Mouse (Mus musculus) olfactory bulb, adult 2 months (tissue): Measurements from ENCODE around the gene Crygs. TPM values are rescaled to one million over a fixed set of nuclear protein-coding genes. Genes with fewer than 3 reads are reported as not detected.
A peak's percentile ranks its signal among the peaks of the same experiment; 100 is the strongest.

Experiments used
- H3K27ac ChIP-seq: fragments of 200-500 bp; 2 replicates; pipeline ENCODE4 v1.5.1; 2012; ENCODE audit warnings: low read depth, low read length; ENCODE audit not compliant: insufficient read depth
- H3K4me1 ChIP-seq: fragments of 200-500 bp; 2 replicates; pipeline ENCODE4 v1.6.1; 2012; ENCODE audit warnings: low read length; ENCODE audit not compliant: control insufficient read depth, insufficient read depth
- H3K4me3 ChIP-seq: fragments of 200-500 bp; 2 replicates; pipeline ENCODE4 v1.5.1; 2012; ENCODE audit warnings: mild to moderate bottlenecking, low read depth, low read length, moderate library complexity; ENCODE audit not compliant: insufficient read depth
- CTCF ChIP-seq: fragments of 200-500 bp; IDR thresholded peaks from 2 replicates; pipeline ENCODE4 v1.5.1; 2012; ENCODE audit warnings: low read depth, mild to moderate bottlenecking, low read length, moderate library complexity; ENCODE audit not compliant: insufficient read depth
- POLR2A ChIP-seq: fragments of 200-500 bp; IDR thresholded peaks from 2 replicates; pipeline ENCODE4 v1.6.1; 2012; ENCODE audit warnings: mild to moderate bottlenecking, low read depth, low read length, moderate library complexity; ENCODE audit not compliant: insufficient read depth
- WGBS: fragments of 180-500 bp; shearing (Covaris S2); methylation state at CpG from one replicate; pipeline ENCODE4 v1.1.7; 2018; 5-methylcytosine and 5-hydroxymethylcytosine counted together
- polyA plus RNA-seq: library from polyadenylated mRNA; stranded (reverse); fragments of >200 nt; gene quantifications from 2 replicates; pipeline ENCODE4 v1.2.4, GENCODE M21; 2012; ENCODE audit warnings: low replicate concordance; ENCODE audit not compliant: missing spikeins, insufficient read depth, insufficient read length

Gene Crygs
- polyA plus RNA-seq, 1 experiment, result not detected

DNA sequence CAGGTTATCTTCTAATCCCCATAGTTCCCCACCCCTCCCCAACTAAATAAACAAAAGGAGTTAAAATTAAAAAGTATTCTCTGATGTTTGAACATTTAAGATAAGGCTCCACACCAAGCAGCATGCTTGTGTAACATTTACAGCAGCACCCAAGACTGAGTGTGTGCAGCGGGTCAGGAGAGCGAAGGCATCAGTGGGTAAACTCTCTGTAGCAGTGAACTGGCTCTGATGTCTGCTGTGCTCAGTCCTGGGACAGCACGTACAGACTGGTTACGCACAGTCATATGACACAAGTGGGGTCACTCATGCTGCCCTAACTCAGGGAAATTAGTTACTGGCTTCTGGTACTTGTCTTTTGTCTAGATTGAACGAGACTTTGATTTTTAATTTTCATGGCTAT, 31.5 kb upstream of the Crygs start:
- no peak for TF ChIP-seq POLR2A
- no peak for TF ChIP-seq CTCF
- Histone ChIP-seq H3K4me3 (no peak overlapping the region), H3K27ac (no peak overlapping the region), H3K4me1 (peaks cover 11% of the 10 kb centered on the region)
- 96% methylated on average over 5 of the region's 5 CpGs for WGBS

DNA sequence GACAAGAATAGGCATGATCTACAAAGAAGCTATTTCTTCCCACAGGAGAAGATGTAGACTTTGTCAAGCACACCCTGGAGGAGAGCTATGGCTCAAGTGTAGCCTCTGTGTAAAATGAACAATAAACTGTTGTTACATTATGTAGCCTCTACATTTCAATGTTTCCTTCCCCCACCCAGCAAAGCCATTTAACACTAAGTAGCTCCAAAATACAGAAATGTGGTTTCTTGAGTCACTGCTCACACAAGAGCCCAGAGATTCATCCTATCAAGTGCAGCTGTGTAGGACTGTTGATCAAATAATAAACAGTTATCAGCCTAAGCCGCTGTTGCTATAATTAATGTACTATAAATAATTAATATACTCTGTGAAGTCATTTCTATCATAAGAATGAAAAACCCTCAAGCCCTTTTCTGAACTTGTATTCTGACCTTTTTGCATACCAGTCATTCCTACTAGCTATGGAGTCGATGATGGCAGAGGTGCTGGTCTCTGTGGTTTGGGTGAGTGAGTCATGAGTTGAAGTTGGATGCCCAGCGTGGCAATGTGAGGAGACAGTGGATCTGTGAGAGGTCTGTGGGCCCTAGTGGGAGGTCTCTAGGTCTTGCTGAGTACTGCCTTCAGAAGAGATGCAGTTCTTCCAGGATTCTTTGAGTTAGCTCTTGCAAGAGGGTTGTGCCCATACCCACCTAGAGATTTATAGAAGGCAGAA, 27.9 kb upstream of the Crygs start:
- WGBS, result 39% methylated on average over 3 of the region's 3 CpGs
- H3K27ac ChIP-seq, result peak overlapping the region; percentile 82

DNA sequence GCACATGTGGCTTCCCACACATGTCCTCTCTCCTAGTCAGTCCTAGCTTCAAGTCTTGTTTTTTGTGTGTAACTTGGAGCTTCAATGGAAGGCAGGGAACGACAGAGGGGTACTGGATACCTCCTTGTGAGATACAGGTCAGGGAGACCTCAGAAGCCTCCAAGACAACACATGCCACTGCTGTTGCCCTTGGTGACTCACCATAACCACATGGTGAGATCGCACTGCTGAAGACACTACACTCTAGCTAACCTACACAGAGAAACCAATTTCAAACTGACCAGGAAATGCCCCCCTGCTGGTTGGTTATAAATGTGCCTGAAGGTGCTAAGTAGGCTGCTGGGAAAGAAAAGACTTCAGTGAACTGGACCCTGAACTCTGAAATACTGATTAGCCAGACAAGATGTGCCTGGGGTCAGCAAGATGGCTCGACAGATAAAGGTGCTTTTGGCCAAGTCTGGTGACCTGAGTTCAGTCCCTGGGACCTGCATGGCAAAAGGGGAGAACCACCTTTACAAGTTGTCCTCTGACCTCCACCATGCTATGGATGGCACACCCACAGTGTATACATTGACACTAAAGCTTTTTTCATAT, 21.7 kb upstream of the Crygs start:
- H3K4me3 ChIP-seq, result no peak overlapping the region
- H3K27ac ChIP-seq, result no peak overlapping the region
- 92% methylated on average over 3 of the region's 3 CpGs for WGBS
- no peaks in the 10 kb centered on the region for H3K4me1 ChIP-seq
- TF ChIP-seq POLR2A (no peak), CTCF (no peak)

More for the DNA sequence above, 27.9 kb upstream of the Crygs start:
- no peak for TF ChIP-seq CTCF
- no peak for TF ChIP-seq POLR2A
- no peak overlapping the region for H3K4me3 ChIP-seq
- peaks cover 8% of the 10 kb centered on the region for H3K4me1 ChIP-seq

DNA sequence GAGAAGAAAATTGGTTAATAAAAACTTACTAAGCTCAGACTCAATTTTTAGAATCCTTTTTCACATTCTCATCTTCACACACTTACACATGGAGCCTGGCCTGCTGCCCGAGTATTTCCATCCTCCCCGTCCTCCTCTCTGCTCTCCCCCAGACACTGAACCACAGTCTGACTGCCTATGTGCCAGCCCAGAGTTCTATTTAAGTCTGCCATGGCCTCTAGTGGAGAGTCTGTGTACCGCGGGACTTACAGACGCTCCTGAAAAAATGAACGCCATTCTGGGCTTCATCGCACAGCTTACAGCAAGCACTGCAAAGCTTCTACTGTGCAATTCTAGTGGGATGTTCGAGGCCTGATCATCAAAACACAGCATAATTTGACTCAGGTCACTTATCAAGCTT, 9.4 kb upstream of the Crygs start:
- Histone ChIP-seq H3K27ac (no peak overlapping the region), H3K4me3 (no peak overlapping the region), H3K4me1 (no peaks in the 10 kb centered on the region)
- TF ChIP-seq CTCF, result no peak
- no peak for TF ChIP-seq POLR2A
- 12% methylated on average over 8 of the region's 8 CpGs for WGBS

DNA sequence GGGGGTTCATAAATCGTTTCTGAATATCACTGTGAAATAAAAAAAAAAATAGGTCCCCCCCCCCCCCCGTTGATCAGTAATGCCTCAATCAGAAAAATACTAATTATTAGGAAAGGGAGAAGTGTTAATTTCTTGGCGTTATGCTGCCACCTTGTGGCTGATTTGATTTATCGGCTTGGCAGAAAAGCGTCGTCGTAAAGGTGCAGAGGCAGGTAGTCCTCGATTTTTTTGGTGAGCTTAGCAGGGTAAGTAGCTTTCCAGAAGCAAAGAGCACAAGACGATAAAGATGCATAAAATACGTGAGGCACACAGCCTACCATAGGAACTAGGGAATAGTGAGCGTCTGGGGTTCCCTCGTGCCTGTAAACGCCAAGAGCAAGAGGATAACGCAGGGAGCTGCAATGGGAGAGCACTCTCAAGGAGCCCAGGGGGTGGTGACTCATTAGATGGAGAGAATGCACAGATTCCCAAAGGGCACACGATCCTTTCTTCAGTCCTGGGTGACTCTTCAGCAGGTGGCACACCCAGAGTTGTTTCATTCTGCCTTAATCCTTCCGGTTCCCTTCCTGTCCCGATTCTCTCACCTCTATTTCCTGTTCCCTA, 3.8 kb downstream of the Crygs start:
- no peak for TF ChIP-seq POLR2A
- TF ChIP-seq CTCF, result 0 out of 2 replicates have a peak, but pooled peaks have one; percentile 37
- no peak overlapping the region for H3K4me3 ChIP-seq
- H3K4me1 ChIP-seq, result no peaks in the 10 kb centered on the region
- WGBS, result 5% methylated on average over 17 of the region's 17 CpGs
- H3K27ac ChIP-seq, result no peak overlapping the region

DNA sequence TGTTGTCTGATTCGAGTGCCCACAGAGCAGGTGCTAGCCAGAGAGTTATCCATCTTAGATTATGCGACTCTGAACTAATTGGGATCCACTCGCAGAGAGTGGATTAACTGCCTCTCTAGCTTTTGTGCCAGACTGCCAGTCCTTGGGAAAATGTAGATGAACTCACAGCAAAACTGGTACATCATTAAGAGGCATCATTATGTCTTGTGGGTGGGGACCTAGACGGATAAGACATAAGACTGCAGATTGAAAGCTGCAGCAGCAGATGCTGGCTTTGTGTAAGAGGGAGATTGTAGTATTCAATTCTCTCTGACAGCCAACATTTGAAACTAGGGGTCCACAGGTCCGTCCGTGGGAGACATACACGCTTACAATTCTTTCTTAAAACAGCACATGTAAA, 8.6 kb downstream of the Crygs start:
- Histone ChIP-seq H3K4me1 (peaks cover 2% of the 10 kb centered on the region; the same call in 1 of the 2 replicates), H3K4me3 (no peak overlapping the region), H3K27ac (no peak overlapping the region)
- TF ChIP-seq CTCF (no peak), POLR2A (no peak)
- 69% methylated on average over 7 of the region's 7 CpGs for WGBS

DNA sequence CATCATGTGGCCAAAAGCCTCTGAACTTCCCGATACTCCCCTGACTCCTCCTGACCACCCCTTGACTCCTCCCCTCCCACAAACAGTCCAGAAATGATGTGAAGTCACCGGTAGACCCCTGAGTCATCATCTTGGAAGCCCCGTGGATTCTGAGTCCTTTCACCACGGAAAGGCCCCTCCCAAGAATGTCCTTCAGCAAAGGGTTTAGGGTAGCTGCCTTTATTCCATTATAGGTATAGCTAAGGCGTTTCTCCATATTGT, 10.6 kb downstream of the Crygs start:
- peaks cover 2% of the 10 kb centered on the region; the same call in 1 of the 2 replicates for H3K4me1 ChIP-seq
- TF ChIP-seq POLR2A (no peak), CTCF (no peak)
- WGBS, result 23% methylated on average over 5 of the region's 5 CpGs
- H3K27ac ChIP-seq, result no peak overlapping the region
- no peak overlapping the region for H3K4me3 ChIP-seq

DNA sequence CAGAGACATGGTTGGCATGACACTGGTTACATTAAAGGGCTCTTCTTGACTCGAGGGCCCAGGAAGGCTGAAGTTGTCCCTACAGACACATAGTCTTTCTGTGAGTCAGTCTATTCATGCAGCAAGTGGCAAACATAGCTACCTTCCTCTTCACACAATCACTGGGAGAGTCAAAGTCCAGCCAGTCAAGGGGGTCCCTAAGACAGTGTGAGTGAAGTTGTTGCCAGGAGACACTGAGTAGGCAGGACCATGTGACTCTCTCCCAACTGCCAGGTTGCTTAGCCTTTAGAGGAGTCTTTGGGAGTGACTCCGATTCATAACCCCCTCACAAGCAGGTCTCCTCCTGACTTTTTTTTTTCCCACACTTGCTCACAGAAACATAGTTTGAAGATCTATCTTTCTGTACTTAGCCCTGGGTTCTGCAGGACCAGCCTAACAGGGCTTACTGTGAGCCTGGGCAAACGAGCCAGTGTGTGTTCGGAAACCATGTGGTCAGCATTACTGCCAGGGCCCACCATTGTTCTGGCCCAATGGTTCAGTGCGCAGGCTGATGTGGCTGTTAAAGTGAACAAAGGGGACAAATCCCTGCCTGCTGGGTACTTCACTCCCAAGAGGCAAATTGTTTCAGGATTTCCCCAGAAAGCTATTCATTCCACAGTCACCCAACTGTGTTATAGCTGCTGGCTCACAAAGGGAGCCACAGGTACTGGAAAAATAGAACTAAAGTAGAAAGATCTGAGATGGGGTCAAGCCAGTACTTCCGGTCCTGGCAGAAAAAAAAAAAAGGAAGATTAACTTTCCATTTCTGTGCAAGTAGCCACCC, 11.1 kb downstream of the Crygs start:
- Histone ChIP-seq H3K4me3 (no peak overlapping the region), H3K27ac (no peak overlapping the region), H3K4me1 (peaks cover 2% of the 10 kb centered on the region; the same call in 1 of the 2 replicates)
- no peak for TF ChIP-seq CTCF
- no peak for TF ChIP-seq POLR2A
- 55% methylated on average over 6 of the region's 6 CpGs for WGBS

DNA sequence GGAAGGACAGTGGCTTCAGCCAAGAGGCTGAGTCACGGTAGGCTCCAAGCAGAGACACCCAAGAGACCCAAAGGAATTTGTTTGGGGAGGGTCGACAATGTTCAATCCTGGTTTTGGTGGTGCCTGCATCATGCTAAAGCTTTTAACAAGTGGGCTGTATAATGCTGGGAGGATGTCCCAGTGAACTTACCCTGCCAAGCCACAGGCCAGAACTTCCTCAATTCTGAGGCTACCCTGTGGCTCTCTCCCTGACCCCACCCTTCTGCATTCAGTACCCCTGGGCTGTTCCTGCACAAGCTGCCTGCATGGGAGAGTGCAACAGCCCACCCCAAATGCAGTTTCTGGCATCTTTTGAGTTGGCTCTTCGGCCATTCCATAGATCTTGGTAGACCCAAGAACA, 12.9 kb downstream of the Crygs start:
- WGBS, result 83% methylated on average over 3 of the region's 3 CpGs
- no peak overlapping the region for H3K27ac ChIP-seq

More for the DNA sequence above, 12.9 kb downstream of the Crygs start:
- TF ChIP-seq CTCF, result no peak
- no peak for TF ChIP-seq POLR2A
- Histone ChIP-seq H3K4me3 (no peak overlapping the region), H3K4me1 (peaks cover 2% of the 10 kb centered on the region; the same call in 1 of the 2 replicates)
